Mouse (Mus musculus) hindbrain, embryonic 16.5 days (tissue): ENCODE measurements at regions not wholly inside any gene's neighbourhood (a gene's known extent, or its start where the extent isn't known, plus 50 kb on each side); places are given as distances from the start of the nearest gene placed in this dataset.

ENCODE experiments used
- ATAC-seq: fragments of 200-750 bp; cut with Nextera tagmentation; 2 replicates; pipeline ENCODE4 v1.8.0; 2017; ENCODE audit warnings: moderate TSS enrichment, moderate library complexity
- H3K27ac ChIP-seq: fragments of 300-500 bp; sonication (generic); 2 replicates; pipeline ENCODE4 v1.5.1; 2014; ENCODE audit warnings: low read depth, mild to moderate bottlenecking, control low read depth, low read length, moderate library complexity
- H3K27me3 ChIP-seq: fragments of 300-500 bp; sonication (generic); replicated peaks from 2 replicates; pipeline ENCODE4 v1.6.1; 2014; ENCODE audit warnings: low read length; ENCODE audit not compliant: control insufficient read depth, insufficient read depth
- H3K36me3 ChIP-seq: fragments of 300-500 bp; sonication (generic); 2 replicates; pipeline ENCODE4 v1.6.1; 2014; ENCODE audit warnings: mild to moderate bottlenecking, low read length, moderate library complexity, mixed read lengths; ENCODE audit not compliant: control insufficient read depth, insufficient read depth
- H3K4me1 ChIP-seq: fragments of 300-500 bp; sonication (generic); 2 replicates; pipeline ENCODE4 v1.6.1; 2014; ENCODE audit warnings: low read depth, low read length; ENCODE audit not compliant: control insufficient read depth, insufficient read depth
- H3K4me2 ChIP-seq: fragments of 300-500 bp; sonication (generic); 2 replicates; pipeline ENCODE4 v1.6.1; 2014; ENCODE audit warnings: mild to moderate bottlenecking, low read length, control low read depth, moderate library complexity
- H3K4me3 ChIP-seq: fragments of 300-500 bp; sonication (generic); 2 replicates; pipeline ENCODE4 v1.5.1; 2014; ENCODE audit warnings: mild to moderate bottlenecking, low read length, control low read depth, moderate library complexity
- H3K9ac ChIP-seq: fragments of 300-500 bp; sonication (generic); 2 replicates; pipeline ENCODE4 v1.6.1; 2014; ENCODE audit warnings: low read depth, mild to moderate bottlenecking, control low read depth, low read length, moderate library complexity
- H3K9me3 ChIP-seq: fragments of 300-500 bp; sonication (generic); 2 replicates; pipeline ENCODE4 v1.6.1; 2014; ENCODE audit warnings: mild to moderate bottlenecking, low read length, moderate library complexity; ENCODE audit not compliant: control insufficient read depth
- WGBS: fragments of 180-500 bp; shearing (Covaris S2); extraction: QIAGEN DNeasy Blood & Tissue Kit; methylation state at CpG from one replicate; pipeline ENCODE4 v1.1.7; 2014; 5-methylcytosine and 5-hydroxymethylcytosine counted together

DNA sequence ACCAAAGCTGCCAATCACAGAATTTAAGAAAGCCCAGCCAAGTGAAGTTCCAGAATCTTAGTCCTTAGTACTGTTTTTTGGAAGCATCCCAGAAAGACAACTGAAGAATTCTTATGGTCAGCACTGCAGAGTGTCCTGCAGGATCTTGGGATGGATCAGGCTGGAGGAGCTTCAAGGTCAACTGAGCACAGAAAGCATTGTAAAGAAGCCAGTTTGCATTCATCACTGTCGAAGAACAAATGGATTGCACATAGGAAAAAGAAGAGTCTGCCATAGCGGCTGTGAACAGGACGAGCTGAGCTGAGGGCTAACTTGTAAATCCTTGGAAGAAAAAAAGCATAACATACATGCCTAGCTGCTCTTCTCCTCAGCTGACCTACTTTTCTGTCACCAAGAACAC lies 234.6 kb downstream of the 9330182O14Rik start:
- no peak overlapping the region for H3K4me3 ChIP-seq
- 60% methylated on average over 3 of the region's 3 CpGs for WGBS
- no peaks in the 10 kb centered on the region for H3K4me1 ChIP-seq
- H3K36me3 ChIP-seq: no peaks in the 10 kb centered on the region
- no peak overlapping the region for H3K4me2 ChIP-seq
- no peaks in the 10 kb centered on the region for H3K27me3 ChIP-seq
- no peak overlapping the region for H3K27ac ChIP-seq
- H3K9me3 ChIP-seq: no peaks in the 10 kb centered on the region
- H3K9ac ChIP-seq: no peak overlapping the region
- ATAC-seq: no peak

- H3K27ac ChIP-seq: no peak overlapping the region
- no peaks in the 10 kb centered on the region for H3K4me1 ChIP-seq
- no peaks in the 10 kb centered on the region for H3K36me3 ChIP-seq
- no peaks in the 10 kb centered on the region for H3K27me3 ChIP-seq
- no peak overlapping the region for H3K9ac ChIP-seq
- no peak overlapping the region for H3K4me3 ChIP-seq
- WGBS: 69% methylated on average over 4 of the region's 4 CpGs
- H3K9me3 ChIP-seq: no peaks in the 10 kb centered on the region
- no peak overlapping the region for H3K4me2 ChIP-seq
- ATAC-seq: no peak
Measured at GRCm38 (mm10) chr15:40371486-40371885, 237.3 kb downstream of the 9330182O14Rik start.

DNA sequence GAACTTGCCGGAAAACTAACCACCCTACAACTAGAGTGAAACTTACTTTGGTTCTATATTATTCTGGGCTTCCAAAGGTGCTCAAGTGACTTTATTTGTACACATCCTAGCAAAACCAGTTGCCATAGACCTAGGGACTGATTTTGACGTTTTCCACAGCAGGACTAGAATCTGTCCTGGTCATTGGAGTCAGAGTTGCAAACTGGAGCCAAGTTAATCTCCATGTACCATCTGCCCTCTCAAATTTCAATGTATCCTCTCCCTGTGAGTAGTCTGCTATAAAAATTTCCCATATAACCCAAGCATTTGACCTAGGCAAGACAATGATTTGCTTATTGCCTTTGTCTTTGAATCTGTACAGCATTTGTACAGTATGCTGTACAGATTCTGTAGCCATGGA lies 252.4 kb downstream of the 9330182O14Rik start:
- Histone ChIP-seq H3K9me3 (no peaks in the 10 kb centered on the region), H3K4me1 (no peaks in the 10 kb centered on the region), H3K4me3 (no peak overlapping the region), H3K9ac (no peak overlapping the region), H3K27me3 (no peaks in the 10 kb centered on the region), H3K36me3 (no peaks in the 10 kb centered on the region), H3K27ac (no peak overlapping the region), H3K4me2 (no peak overlapping the region)
- no peak for ATAC-seq
- 80% methylated on average over 2 of the region's 2 CpGs for WGBS

- ATAC-seq: no peak
- Histone ChIP-seq H3K9ac (no peak overlapping the region), H3K9me3 (no peaks in the 10 kb centered on the region), H3K4me3 (no peak overlapping the region), H3K27me3 (no peaks in the 10 kb centered on the region), H3K27ac (no peak overlapping the region), H3K36me3 (no peaks in the 10 kb centered on the region), H3K4me1 (no peaks in the 10 kb centered on the region), H3K4me2 (no peak overlapping the region)
- WGBS: 78% methylated on average over 2 of the region's 2 CpGs
Measured at GRCm38 (mm10) chr15:40387746-40388145, 253.6 kb downstream of the 9330182O14Rik start.

- H3K36me3 ChIP-seq: no peaks in the 10 kb centered on the region
- no peak overlapping the region for H3K27ac ChIP-seq
- H3K4me3 ChIP-seq: no peak overlapping the region
- H3K9me3 ChIP-seq: no peaks in the 10 kb centered on the region
- WGBS: 84% methylated on average over 2 of the region's 2 CpGs
- no peak overlapping the region for H3K9ac ChIP-seq
- no peak overlapping the region for H3K4me2 ChIP-seq
- H3K27me3 ChIP-seq: no peaks in the 10 kb centered on the region
- no peak for ATAC-seq
- H3K4me1 ChIP-seq: no peaks in the 10 kb centered on the region
Measured at GRCm38 (mm10) chr15:40388806-40389205, 254.6 kb downstream of the 9330182O14Rik start.

DNA sequence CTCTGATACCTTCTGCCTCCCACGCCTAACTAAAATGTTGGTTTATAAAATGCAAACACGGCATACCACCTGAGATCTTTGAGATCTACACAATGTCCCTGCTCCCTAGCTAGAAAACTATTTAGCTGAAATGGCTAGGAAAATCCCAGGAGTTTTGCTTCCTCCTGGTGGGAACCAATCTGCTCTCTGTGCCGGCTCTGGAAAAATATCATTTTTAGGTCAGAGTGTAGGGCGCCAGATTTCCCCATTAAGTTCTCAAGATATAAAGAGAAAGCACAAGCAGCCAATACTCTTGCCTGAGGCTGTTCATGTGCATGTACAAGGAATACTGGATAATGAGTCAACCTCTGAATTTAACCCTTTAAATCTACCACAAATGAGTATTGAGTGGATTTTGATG lies 301.0 kb downstream of the 9330182O14Rik start:
- Histone ChIP-seq H3K9ac (no peak overlapping the region), H3K27ac (no peak overlapping the region), H3K4me2 (no peak overlapping the region), H3K36me3 (no peaks in the 10 kb centered on the region), H3K9me3 (no peaks in the 10 kb centered on the region), H3K4me3 (no peak overlapping the region), H3K4me1 (peaks cover 2% of the 10 kb centered on the region; the same call in 1 of the 2 replicates), H3K27me3 (no peaks in the 10 kb centered on the region)
- WGBS: 83% methylated on average over 4 of the region's 4 CpGs
- ATAC-seq: no peak

DNA sequence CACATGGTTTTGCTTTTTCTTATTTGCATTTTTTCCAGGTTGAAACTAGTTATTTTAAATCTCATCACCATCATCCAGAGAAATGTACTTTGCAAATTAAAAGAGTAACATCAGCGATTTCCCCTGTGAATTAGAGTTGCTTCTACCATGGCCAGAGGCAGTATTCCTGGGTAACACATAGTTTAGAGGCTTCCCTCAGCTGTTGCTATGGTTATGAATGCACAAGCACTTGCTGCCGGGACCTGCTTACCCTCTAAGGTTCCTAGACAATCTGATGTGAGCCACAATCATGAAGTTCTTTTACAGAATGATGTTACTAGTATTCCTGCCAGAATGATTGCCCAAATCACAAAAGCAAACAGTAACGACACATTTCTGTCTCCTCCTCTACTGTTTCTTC lies 302.5 kb downstream of the 9330182O14Rik start:
- ATAC-seq: peak; percentile 71; the same call in 1 of the 2 replicates
- Histone ChIP-seq H3K27me3 (no peaks in the 10 kb centered on the region), H3K36me3 (no peaks in the 10 kb centered on the region), H3K9me3 (no peaks in the 10 kb centered on the region), H3K27ac (no peak overlapping the region), H3K4me1 (peaks cover 2% of the 10 kb centered on the region; the same call in 1 of the 2 replicates), H3K4me2 (no peak overlapping the region), H3K4me3 (no peak overlapping the region), H3K9ac (no peak overlapping the region)
- 24% methylated on average over 3 of the region's 3 CpGs for WGBS

DNA sequence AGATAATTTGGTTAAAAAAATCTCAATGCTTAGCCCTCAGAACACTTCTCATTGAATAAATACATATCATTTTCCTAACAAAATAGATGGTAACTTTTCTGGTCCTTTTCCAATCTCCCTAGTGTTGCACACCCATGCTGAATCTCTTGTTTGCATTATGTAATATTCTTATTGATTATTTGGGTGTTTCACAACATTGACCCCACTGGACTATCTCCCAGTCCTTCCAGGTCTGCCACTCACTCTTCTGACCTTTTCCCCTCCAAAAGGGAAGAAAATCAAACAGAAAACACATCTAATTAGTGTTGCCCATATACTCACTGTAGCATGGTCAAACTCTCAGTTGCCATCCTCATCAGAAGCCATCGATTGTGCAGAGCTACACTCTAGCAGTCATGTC lies 305.7 kb downstream of the 9330182O14Rik start:
- no peak for ATAC-seq
- no peak overlapping the region for H3K4me2 ChIP-seq
- no peaks in the 10 kb centered on the region for H3K9me3 ChIP-seq
- peaks cover 2% of the 10 kb centered on the region; the same call in 1 of the 2 replicates for H3K4me1 ChIP-seq
- no peak overlapping the region for H3K27ac ChIP-seq
- WGBS: 95% methylated on average over 1 of the region's 1 CpGs
- H3K36me3 ChIP-seq: no peaks in the 10 kb centered on the region
- H3K4me3 ChIP-seq: no peak overlapping the region
- no peak overlapping the region for H3K9ac ChIP-seq
- no peaks in the 10 kb centered on the region for H3K27me3 ChIP-seq

- Histone ChIP-seq H3K4me2 (no peak overlapping the region), H3K36me3 (no peaks in the 10 kb centered on the region), H3K27me3 (no peaks in the 10 kb centered on the region), H3K27ac (no peak overlapping the region), H3K4me1 (no peaks in the 10 kb centered on the region), H3K9me3 (no peaks in the 10 kb centered on the region), H3K4me3 (no peak overlapping the region), H3K9ac (no peak overlapping the region)
- ATAC-seq: no peak
- 85% methylated on average over 1 of the region's 1 CpGs for WGBS
Measured at GRCm38 (mm10) chr15:40448623-40449022, 314.5 kb downstream of the 9330182O14Rik start.

GRCm38 (mm10) chr15:40453235-40453634 lies 319.1 kb downstream of the 9330182O14Rik start:
- Histone ChIP-seq H3K4me2 (no peak overlapping the region), H3K36me3 (no peaks in the 10 kb centered on the region), H3K4me1 (no peaks in the 10 kb centered on the region), H3K9ac (no peak overlapping the region), H3K27ac (no peak overlapping the region), H3K4me3 (no peak overlapping the region), H3K27me3 (no peaks in the 10 kb centered on the region), H3K9me3 (no peaks in the 10 kb centered on the region)
- ATAC-seq: no peak
- 82% methylated on average over 2 of the region's 2 CpGs for WGBS
